Mouse (Mus musculus): ENCODE measurements around the gene Relb. TPM values are rescaled to one million over a fixed set of nuclear protein-coding genes. Genes with fewer than 3 reads are reported as not detected.

The Relb gene
- polyA plus RNA-seq, 1 experiment from 2014 or later, result 8.0 TPM

DNA sequence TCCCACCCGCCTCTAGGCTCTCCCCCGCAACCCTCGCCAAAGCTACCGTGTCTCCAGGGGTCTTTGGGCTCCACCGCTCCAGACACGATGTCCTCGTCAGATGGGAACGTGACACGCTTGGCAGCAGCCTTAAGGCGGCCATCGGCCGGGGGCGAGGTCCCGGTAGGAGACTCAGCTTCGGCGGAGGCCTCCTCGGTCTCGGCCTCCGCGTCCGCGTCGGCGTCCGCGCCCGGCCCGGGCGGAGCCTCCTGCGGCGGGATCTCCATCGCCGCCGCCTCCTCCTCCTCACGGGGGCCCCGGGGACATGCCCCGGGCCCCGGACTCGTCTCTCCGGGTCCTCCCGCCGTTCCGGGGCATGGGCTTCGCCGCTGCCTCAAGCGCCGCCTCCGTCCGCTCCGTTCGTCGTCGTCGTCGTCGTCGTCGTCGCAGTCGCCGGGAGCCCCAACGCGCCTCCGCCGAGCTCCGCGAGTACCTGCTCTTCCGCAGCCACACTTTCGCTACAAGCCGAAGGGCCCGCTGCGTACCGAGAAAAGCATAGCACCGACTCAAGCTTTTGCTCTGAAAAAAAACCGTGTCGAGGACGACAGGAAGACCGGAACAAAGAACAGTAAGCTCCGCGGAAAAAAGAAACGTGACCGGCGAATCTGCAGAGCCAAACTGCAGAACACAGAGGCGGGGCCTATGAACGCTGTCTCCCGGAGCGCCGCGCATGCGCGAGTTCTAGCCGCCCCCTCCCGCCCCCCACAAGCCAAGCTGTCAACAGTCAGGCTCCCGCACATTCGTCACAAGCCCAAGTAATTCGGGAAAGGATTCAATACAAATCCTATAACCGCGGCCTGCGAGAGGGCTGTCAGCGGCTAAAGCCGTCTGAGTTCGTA lies 67.2 kb downstream of the Relb start:
- peaks cover 27% of the 10 kb centered on the region for H3K36me3 ChIP-seq

DNA sequence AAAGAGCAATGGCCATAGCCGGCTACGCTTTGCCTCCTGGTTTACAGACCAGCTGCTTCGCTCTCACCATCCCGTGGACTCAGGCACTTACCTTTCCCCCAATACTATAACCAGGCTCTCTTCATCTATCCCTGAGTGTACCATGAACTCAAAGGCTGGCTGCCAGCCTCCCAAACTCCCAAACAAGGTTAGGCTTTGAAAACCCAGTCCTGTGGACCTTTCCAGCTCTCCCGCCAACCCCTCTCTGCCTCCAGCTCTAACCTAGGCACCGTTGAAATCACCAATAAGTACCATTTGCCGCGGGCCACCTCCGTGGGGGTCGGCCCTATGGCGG lies 67.8 kb downstream of the Relb start:
- H3K4me1 ChIP-seq, result peaks cover 39% of the 10 kb centered on the region
- H3K27me3 ChIP-seq, result no peaks in the 10 kb centered on the region
- peaks cover 6% of the 10 kb centered on the region; the same call in 1 of the 2 replicates for H3K9me3 ChIP-seq
- peak overlapping the region; percentile 91; the same call in 1 of the 2 replicates for H3K27ac ChIP-seq
- ATAC-seq (ENCODE audit: insufficient number of reproducible peaks, insufficient read depth, low FRiP score, low TSS enrichment), result no peak
- H3K36me3 ChIP-seq, result peaks cover 27% of the 10 kb centered on the region
- 1% methylated on average over 11 of the region's 11 CpGs for WGBS
- H3K4me3 ChIP-seq, result peak overlapping the region; percentile 91
- H3K9ac ChIP-seq, result peak overlapping the region; percentile 94
- H3K4me2 ChIP-seq (replicated peaks), result peak overlapping the region; percentile 89

More for the DNA sequence above, 67.2 kb downstream of the Relb start:
- H3K9me3 ChIP-seq, result peaks cover 6% of the 10 kb centered on the region; the same call in 1 of the 2 replicates
- WGBS, result under 1% methylated on average over 102 of the region's 102 CpGs
- H3K27ac ChIP-seq, result peak overlapping the region; percentile 91
- peak overlapping the region; percentile 94 for H3K9ac ChIP-seq
- peak; percentile 74; the same call in 1 of the 2 replicates for ATAC-seq (ENCODE audit: insufficient number of reproducible peaks, insufficient read depth, low FRiP score, low TSS enrichment)
- peak overlapping the region; percentile 91 for H3K4me3 ChIP-seq
- peaks cover 39% of the 10 kb centered on the region for H3K4me1 ChIP-seq
- peak overlapping the region; percentile 89 for H3K4me2 ChIP-seq (replicated peaks)
- no peaks in the 10 kb centered on the region for H3K27me3 ChIP-seq

DNA sequence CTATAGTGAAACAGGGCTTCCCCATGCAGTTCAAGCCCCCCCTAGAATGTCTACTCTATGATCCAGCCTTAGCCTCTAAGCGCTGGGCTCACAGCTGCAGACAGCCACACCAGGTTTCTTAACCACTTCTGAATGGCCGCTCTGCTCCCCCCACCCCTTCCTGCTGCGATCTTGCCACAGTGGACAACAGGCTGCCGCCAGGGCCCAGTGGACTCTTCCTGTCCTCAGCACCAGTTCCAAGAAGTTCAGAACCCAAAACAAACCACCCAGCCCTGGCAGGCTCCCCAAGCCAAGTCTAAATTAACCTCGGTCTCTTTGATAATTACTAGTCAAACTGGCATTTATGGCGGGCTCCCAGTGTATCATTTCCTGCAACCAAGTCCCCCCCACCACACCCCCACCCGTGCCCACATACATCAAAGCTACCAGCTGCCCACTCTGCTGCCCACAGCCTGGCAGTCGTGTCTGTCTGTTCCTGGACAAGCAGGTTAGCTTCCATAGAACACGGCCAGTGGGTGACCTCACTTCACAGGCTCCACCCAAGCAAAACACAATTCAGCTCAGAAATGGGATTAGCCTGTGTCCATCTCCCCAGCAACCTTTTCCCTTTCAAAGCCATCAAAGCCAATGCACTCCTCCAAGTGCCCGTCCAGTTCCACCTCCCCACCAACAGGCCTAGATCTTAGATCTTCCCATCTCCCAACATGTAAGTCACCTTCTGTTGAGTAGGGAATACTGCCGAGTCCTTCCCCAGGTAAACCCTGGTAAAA lies 68.6 kb downstream of the Relb start:
- Histone ChIP-seq H3K9me3 (peaks cover 6% of the 10 kb centered on the region; the same call in 1 of the 2 replicates), H3K36me3 (peaks cover 29% of the 10 kb centered on the region), H3K27me3 (no peaks in the 10 kb centered on the region), H3K27ac (no peak overlapping the region), H3K9ac (peak overlapping the region; percentile 94), H3K4me2 (replicated peaks) (peak overlapping the region; percentile 89), H3K4me1 (peaks cover 39% of the 10 kb centered on the region), H3K4me3 (peak overlapping the region; percentile 91)
- no peak for ATAC-seq (ENCODE audit: insufficient number of reproducible peaks, insufficient read depth, low FRiP score, low TSS enrichment)
- 33% methylated on average over 11 of the region's 11 CpGs for WGBS

DNA sequence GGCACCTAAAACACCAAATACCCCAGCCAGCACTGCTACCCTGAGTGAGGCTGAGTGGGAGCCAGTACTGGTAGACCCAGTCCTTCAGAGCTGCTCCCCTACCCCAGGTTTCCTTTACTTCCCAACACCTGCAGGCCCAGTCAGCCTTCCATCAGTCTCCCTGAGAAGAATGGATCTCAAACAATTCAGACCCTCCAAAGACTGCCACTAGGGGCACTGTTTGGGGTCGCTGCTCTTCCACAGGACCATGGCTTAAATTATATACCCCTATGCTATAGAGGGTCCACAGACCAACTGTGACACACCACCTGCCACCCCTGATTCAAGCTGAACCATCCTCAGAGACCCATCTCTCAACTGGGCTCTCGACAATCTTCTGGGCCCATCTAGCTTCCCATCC lies 70.3 kb downstream of the Relb start:
- Histone ChIP-seq H3K9me3 (no peaks in the 10 kb centered on the region), H3K27me3 (no peaks in the 10 kb centered on the region), H3K4me3 (no peak overlapping the region), H3K27ac (no peak overlapping the region), H3K4me2 (replicated peaks) (peak overlapping the region; percentile 9; the same call in 1 of the 2 replicates), H3K36me3 (peaks cover 26% of the 10 kb centered on the region), H3K4me1 (peaks cover 39% of the 10 kb centered on the region), H3K9ac (no peak overlapping the region)
- no peak for ATAC-seq (ENCODE audit: insufficient number of reproducible peaks, insufficient read depth, low FRiP score, low TSS enrichment)
- WGBS, result 41% methylated on average over 2 of the region's 2 CpGs

DNA sequence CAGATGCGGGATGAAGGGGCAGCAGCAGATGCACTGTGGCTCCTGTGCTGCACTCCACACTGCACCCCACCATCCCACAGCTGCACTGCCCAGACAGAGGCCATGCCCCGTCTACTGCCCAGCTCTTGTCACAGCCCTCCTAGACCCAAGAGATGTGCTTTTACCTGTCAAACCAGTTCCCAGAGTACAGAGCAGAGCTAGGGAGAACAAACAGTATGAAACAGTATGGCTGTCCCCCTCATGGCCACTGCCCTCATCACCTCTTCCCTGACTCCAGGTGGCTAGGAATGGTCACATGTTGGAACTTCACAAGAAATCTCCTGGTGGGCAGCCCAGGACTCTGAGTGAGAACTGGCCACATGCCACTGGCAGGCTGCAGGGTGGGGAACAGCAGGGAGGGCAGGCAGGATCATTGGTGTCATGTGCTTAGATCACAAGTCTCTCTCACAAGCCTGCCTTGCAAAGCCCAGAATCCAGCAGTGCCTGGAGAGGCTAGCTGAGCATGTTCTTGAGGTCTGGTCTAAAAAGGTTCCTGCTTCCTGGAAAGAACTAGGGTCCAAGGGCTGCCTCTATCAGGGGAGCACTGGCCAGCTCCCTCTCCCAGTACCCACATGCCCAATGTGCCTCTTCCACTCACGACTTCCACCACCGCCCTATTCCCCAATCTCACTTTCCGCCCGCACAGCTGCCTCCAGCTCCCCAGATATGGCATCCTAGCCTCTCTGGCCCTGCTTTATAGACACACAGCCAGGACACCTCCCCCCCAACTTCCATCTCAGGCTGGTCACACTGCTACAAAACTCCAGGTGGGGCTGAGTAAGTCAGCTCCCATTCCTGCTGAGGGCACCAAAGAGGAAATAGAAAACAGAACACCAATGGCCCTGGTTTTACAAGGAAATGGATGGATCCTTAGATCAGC lies 71.0 kb downstream of the Relb start:
- Histone ChIP-seq H3K4me1 (peaks cover 34% of the 10 kb centered on the region), H3K27me3 (no peaks in the 10 kb centered on the region), H3K27ac (no peak overlapping the region), H3K4me2 (replicated peaks) (no peak overlapping the region), H3K9me3 (no peaks in the 10 kb centered on the region), H3K9ac (no peak overlapping the region), H3K4me3 (no peak overlapping the region), H3K36me3 (peaks cover 34% of the 10 kb centered on the region)
- no peak for ATAC-seq (ENCODE audit: insufficient number of reproducible peaks, insufficient read depth, low FRiP score, low TSS enrichment)
- 86% methylated on average over 6 of the region's 6 CpGs for WGBS

DNA sequence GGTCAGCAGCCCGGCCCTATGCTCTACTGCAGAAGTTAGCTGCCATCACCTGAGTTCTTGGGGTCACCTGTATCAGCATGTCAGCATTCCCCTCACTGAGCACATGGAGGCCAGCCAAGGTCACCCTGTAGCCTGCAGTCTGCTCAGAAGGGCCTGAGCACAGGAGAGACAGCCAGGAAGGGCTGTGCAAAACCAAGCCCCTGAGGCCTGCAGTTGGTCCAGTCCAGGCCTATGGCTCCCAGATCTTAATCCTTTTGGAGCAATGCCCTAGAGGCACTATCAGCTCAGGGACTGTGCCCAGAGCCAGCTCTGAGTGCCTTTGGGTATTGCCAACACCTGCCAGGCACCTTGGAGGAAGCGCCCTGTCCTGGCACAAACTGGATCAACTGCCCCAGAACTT lies 72.2 kb downstream of the Relb start:
- Histone ChIP-seq H3K9me3 (no peaks in the 10 kb centered on the region), H3K9ac (no peak overlapping the region), H3K27ac (no peak overlapping the region), H3K4me3 (no peak overlapping the region), H3K36me3 (peaks cover 39% of the 10 kb centered on the region), H3K27me3 (no peaks in the 10 kb centered on the region), H3K4me2 (replicated peaks) (no peak overlapping the region), H3K4me1 (peaks cover 31% of the 10 kb centered on the region)
- ATAC-seq (ENCODE audit: insufficient number of reproducible peaks, insufficient read depth, low FRiP score, low TSS enrichment), result no peak
- 95% methylated on average over 2 of the region's 2 CpGs for WGBS

Other genes with a start within 250 kb of the Relb start
- gene Ercc2, start 247.4 kb downstream of the Relb start, polyA plus RNA-seq (2016; fragmentation: Nextera tagmentation; extraction: Ambion mirVana), result 19.9 and 23.2 TPM in 2 replicates
- 10.6 and 10.7 TPM in 2 replicates for gene Klc3, start 225.3 kb downstream of the Relb start, polyA plus RNA-seq (2016; fragmentation: Nextera tagmentation; extraction: Ambion mirVana)
- 0.52 TPM in 1 of 2 replicates, not detected in the other for gene Ckm, start 224.7 kb downstream of the Relb start, polyA plus RNA-seq (2016; fragmentation: Nextera tagmentation; extraction: Ambion mirVana)
- 16.3 and 17.9 TPM in 2 replicates for gene Mark4, start 170.6 kb downstream of the Relb start, polyA plus RNA-seq (2016; fragmentation: Nextera tagmentation; extraction: Ambion mirVana)
- gene Exoc3l2, start 166.1 kb downstream of the Relb start, polyA plus RNA-seq (2016; fragmentation: Nextera tagmentation; extraction: Ambion mirVana), result 1.0 and 1.8 TPM in 2 replicates
- gene Bloc1s3, start 121.1 kb downstream of the Relb start, polyA plus RNA-seq (2016; fragmentation: Nextera tagmentation; extraction: Ambion mirVana), result 4.1 and 4.6 TPM in 2 replicates
- 61.7 and 63.5 TPM in 2 replicates for gene Trappc6a, start 121.0 kb downstream of the Relb start, polyA plus RNA-seq (2016; fragmentation: Nextera tagmentation; extraction: Ambion mirVana)
- 0.06 TPM in 1 of 2 replicates, not detected in the other for gene Nkpd1, start 111.6 kb downstream of the Relb start, polyA plus RNA-seq (2016; fragmentation: Nextera tagmentation; extraction: Ambion mirVana)
- gene Ppp1r37, start 66.4 kb downstream of the Relb start, polyA plus RNA-seq (2016; fragmentation: Nextera tagmentation; extraction: Ambion mirVana), result 36.0 and 40.6 TPM in 2 replicates
- gene Zfp296, start 52.2 kb downstream of the Relb start, polyA plus RNA-seq (2016; fragmentation: Nextera tagmentation; extraction: Ambion mirVana), result 0.17 and 0.36 TPM in 2 replicates
- 150 and 164 TPM in 2 replicates for gene Gemin7, start 51.8 kb downstream of the Relb start, polyA plus RNA-seq (2016; fragmentation: Nextera tagmentation; extraction: Ambion mirVana)
- 72.7 and 80.7 TPM in 2 replicates for gene Clasrp, start 25.0 kb downstream of the Relb start, polyA plus RNA-seq (2016; fragmentation: Nextera tagmentation; extraction: Ambion mirVana)
- gene Clptm1, start 35.6 kb upstream of the Relb start, polyA plus RNA-seq (2016; fragmentation: Nextera tagmentation; extraction: Ambion mirVana), result 93.9 and 95.0 TPM in 2 replicates
- gene Apoc2, start 48.5 kb upstream of the Relb start, polyA plus RNA-seq (2016; fragmentation: Nextera tagmentation; extraction: Ambion mirVana), result 0.74 and 0.83 TPM in 2 replicates
- gene Gm44805, start 52.0 kb upstream of the Relb start, polyA plus RNA-seq (2016; fragmentation: Nextera tagmentation; extraction: Ambion mirVana), result not detected in 2 replicates
- gene Apoc4, start 52.0 kb upstream of the Relb start, polyA plus RNA-seq (2016; fragmentation: Nextera tagmentation; extraction: Ambion mirVana), result not detected in 2 replicates
- gene Apoc1, start 63.2 kb upstream of the Relb start, polyA plus RNA-seq (2016; fragmentation: Nextera tagmentation; extraction: Ambion mirVana), result 6.1 and 6.4 TPM in 2 replicates
- 200 and 220 TPM in 2 replicates for gene Apoe, start 69.8 kb upstream of the Relb start, polyA plus RNA-seq (2016; fragmentation: Nextera tagmentation; extraction: Ambion mirVana)
- 163 and 174 TPM in 2 replicates for gene Tomm40, start 86.0 kb upstream of the Relb start, polyA plus RNA-seq (2016; fragmentation: Nextera tagmentation; extraction: Ambion mirVana)
- gene Nectin2, start 121.0 kb upstream of the Relb start, polyA plus RNA-seq (2016; fragmentation: Nextera tagmentation; extraction: Ambion mirVana), result 95.3 and 97.6 TPM in 2 replicates
- gene Bcam, start 141.6 kb upstream of the Relb start, polyA plus RNA-seq (2016; fragmentation: Nextera tagmentation; extraction: Ambion mirVana), result 62.3 and 69.1 TPM in 2 replicates
- 4.4 and 4.8 TPM in 2 replicates for gene Cblc, start 167.4 kb upstream of the Relb start, polyA plus RNA-seq (2016; fragmentation: Nextera tagmentation; extraction: Ambion mirVana)
- 2.2 TPM in 2 replicates for gene Bcl3, start 193.3 kb upstream of the Relb start, polyA plus RNA-seq (2016; fragmentation: Nextera tagmentation; extraction: Ambion mirVana)
- gene Gm19345, start 222.6 kb upstream of the Relb start, polyA plus RNA-seq (2016; fragmentation: Nextera tagmentation; extraction: Ambion mirVana), result 0.20 and 0.62 TPM in 2 replicates
- gene Ceacam16, start 231.9 kb upstream of the Relb start, polyA plus RNA-seq (2016; fragmentation: Nextera tagmentation; extraction: Ambion mirVana), result not detected in 2 replicates

Data from embryonic facial prominence, embryonic 12.5 days (tissue).